Mouse (Mus musculus) cerebellum, adult 11-12 months (tissue): ENCODE data around the gene Wwox.

ENCODE experiments used
- DNase-seq: peaks from one replicate; pipeline ENCODE4 v3.0.0; 2022

The Wwox gene

GRCm38 (mm10) chr8:115397981-115398380, 958.5 kb downstream of the Wwox start:
- no peak for DNase-seq

GRCm38 (mm10) chr8:115400013-115400720, 960.7 kb downstream of the Wwox start:
- no peak for DNase-seq
